ENCODE assay signal across 8 mouse cellular contexts in the genomic region with DNA sequence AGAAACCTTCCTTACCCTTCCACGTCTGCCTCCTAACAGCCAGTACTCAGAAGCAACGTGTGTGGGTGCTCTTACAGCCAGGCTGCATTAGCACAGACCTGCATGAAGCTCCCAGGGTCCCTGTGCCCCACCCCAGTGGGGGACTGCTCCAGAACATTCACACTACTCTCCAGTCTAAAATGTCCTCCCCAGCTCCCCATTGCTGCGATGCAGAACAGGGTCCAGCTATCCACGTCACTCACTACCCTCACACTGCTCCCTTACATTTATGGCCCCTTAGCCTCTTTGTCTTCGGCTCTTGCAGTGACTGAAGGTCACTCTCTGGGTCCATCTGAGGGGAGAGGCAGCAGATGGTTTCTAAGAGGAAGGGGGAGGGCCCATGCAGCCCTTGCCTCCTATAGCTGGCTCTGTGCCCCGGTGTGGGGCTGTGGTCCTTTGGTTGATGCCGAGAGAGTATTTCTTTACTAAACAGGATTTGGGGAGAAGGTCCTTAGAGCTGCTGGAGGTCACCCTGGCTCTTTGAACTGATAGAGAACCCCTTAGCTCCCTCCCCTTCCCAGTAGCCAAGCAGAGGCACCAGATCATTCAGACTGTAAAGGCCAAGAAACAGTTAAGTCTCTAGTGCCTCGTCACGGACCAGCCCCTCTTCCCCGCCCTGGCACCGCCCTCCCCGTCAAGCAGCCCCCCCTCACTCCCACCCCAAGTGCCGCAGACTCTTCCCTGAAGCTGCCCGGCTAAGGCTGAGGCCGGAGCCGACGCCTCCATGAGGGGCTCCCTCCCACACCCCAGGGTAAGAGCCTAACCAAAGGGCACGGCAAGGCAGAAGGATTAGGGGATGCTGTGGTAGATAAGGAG. TPM values are rescaled to one million over a fixed set of nuclear protein-coding genes. Genes with fewer than 3 reads are reported as not detected.
DNase-seq lines count a peak whose midpoint lies in the region; ATAC-seq and TF ChIP-seq lines count a peak whose summit lies in the region.

No protein-coding gene starts in this region.

- peak overlapping the region; percentile 94 for H3K4me3 ChIP-seq in cortical plate, adult 2 months (ENCODE audit: insufficient read depth, low read length)
- H3K4me3 ChIP-seq in intestine, postnatal 0 days (ENCODE audit: low read depth, low read length) = peak overlapping the region; percentile 42
- H3K4me3 ChIP-seq in liver, embryonic 13.5 days (replicated peaks) = peak overlapping the region; percentile 18

- H3K27me3 ChIP-seq in intestine, postnatal 0 days (replicated peaks; ENCODE audit: control insufficient read depth, insufficient read depth, low read length) = peaks cover 35% of the 10 kb centered on the region
- H3K27me3 ChIP-seq in liver, embryonic 13.5 days = peaks cover 100% of the 10 kb centered on the region

- peak; percentile 63 to 66 for DNase-seq in urinary bladder, postnatal 4 days (ENCODE audit: low spot score in 2 of 2)
- DNase-seq in urinary bladder, adult 2 months (ENCODE audit: low spot score) = no peak
- DNase-seq in heart, adult 11 months = peak; percentile 97
- no peak for DNase-seq in liver, embryonic 13.5 days
- DNase-seq in right cerebral cortex, adult 2 months (ENCODE audit: low spot score in 2 of 2) = peak; percentile 71 to 76
- DNase-seq in spleen, postnatal 10 days (ENCODE audit: low spot score in 2 of 2) = no peak

- H3K36me3 ChIP-seq in intestine, postnatal 0 days (ENCODE audit: control insufficient read depth, insufficient read depth) = no peaks in the 10 kb centered on the region
- no peaks in the 10 kb centered on the region for H3K36me3 ChIP-seq in liver, embryonic 13.5 days

- peaks cover 4% of the 10 kb centered on the region; the same call in 1 of the 2 replicates for H3K4me1 ChIP-seq in cortical plate, adult 2 months (ENCODE audit: control insufficient read depth, insufficient read depth, low read length)
- H3K4me1 ChIP-seq in intestine, postnatal 0 days (replicated peaks; ENCODE audit: control insufficient read depth, insufficient read depth, low read length) = peaks cover 5% of the 10 kb centered on the region; the same call in 1 of the 2 replicates
- peaks cover 30% of the 10 kb centered on the region for H3K4me1 ChIP-seq in liver, embryonic 13.5 days (replicated peaks)

- peak; percentile 26; the same call in 1 of the 2 replicates for ATAC-seq in intestine, postnatal 0 days
- ATAC-seq in liver, embryonic 13.5 days (ENCODE audit: low read depth) = no peak; the same call in 1 of the 2 replicates

- H3K27ac ChIP-seq in cortical plate, adult 2 months (ENCODE audit: insufficient read depth, low read length) = peak overlapping the region; percentile 96
- H3K27ac ChIP-seq in intestine, postnatal 0 days (ENCODE audit: low read depth, low read length) = no peak overlapping the region
- H3K27ac ChIP-seq in liver, embryonic 13.5 days = no peak overlapping the region

- TF ChIP-seq CTCF in cortical plate, adult 2 months (IDR thresholded peaks at IDR 0.05; ENCODE audit: extremely low read depth, insufficient read depth, low read length) = no peak
- TF ChIP-seq CTCF in intestine, postnatal 0 days (IDR thresholded peaks at IDR 0.05; ENCODE audit: low read depth) = no peak

- H3K9me3 ChIP-seq in intestine, postnatal 0 days (ENCODE audit: control insufficient read depth) = no peaks in the 10 kb centered on the region
- H3K9me3 ChIP-seq in liver, embryonic 13.5 days (replicated peaks) = no peaks in the 10 kb centered on the region

- H3K4me2 ChIP-seq in intestine, postnatal 0 days (replicated peaks; ENCODE audit: low read depth) = peak overlapping the region; percentile 60
- peak overlapping the region; percentile 41 for H3K4me2 ChIP-seq in liver, embryonic 13.5 days

- H3K9ac ChIP-seq in intestine, postnatal 0 days (ENCODE audit: low read depth, low read length) = peak overlapping the region; percentile 28; the same call in 1 of the 2 replicates
- H3K9ac ChIP-seq in liver, embryonic 13.5 days = no peak overlapping the region

- WGBS in intestine, postnatal 0 days = 3% methylated on average over 18 of the region's 18 CpGs
- WGBS in liver, embryonic 13.5 days (ENCODE audit: insufficient replicate concordance) = 5% methylated on average over 18 of the region's 18 CpGs

- TF ChIP-seq POLR2A in cortical plate, adult 2 months (IDR thresholded peaks at IDR 0.05; ENCODE audit: extremely low read depth, insufficient read depth, low read length) = peak; percentile 87

RNA-seq across cellular contexts. Expression of gene Map1a, which starts 5.6 kb away (rescaled TPM):
- polyA plus RNA-seq in urinary bladder, adult 2 months (2012; rRNA removed) = 7.5 and 15.9 TPM in 2 replicates
- polyA plus RNA-seq in cortical plate, adult 2 months (2012; rRNA removed) = 246 and 252 TPM in 2 replicates
- polyA plus RNA-seq in intestine, postnatal 0 days (2015; fragmentation: Nextera tagmentation; extraction: Ambion mirVana) = 1.0 and 1.3 TPM in 2 replicates
- 0.14 and 0.20 TPM in 2 replicates for polyA plus RNA-seq in liver, embryonic 13.5 days (2015; fragmentation: Nextera tagmentation; extraction: Ambion mirVana)

RNA-seq across cellular contexts. Expression of gene Trp53bp1, which starts 23.8 kb away (rescaled TPM):
- 41.6 and 41.7 TPM in 2 replicates for polyA plus RNA-seq in urinary bladder, adult 2 months (2012; rRNA removed)
- polyA plus RNA-seq in cortical plate, adult 2 months (2012; rRNA removed) = 63.6 and 64.0 TPM in 2 replicates
- polyA plus RNA-seq in intestine, postnatal 0 days (2015; fragmentation: Nextera tagmentation; extraction: Ambion mirVana) = 5.8 and 6.6 TPM in 2 replicates
- 15.5 and 18.7 TPM in 2 replicates for polyA plus RNA-seq in liver, embryonic 13.5 days (2015; fragmentation: Nextera tagmentation; extraction: Ambion mirVana)

Comparison
In these comparisons a context has a peak if more than half of its experiments do, and no peak if none do; other contexts are left out.
1. DNase-seq: peak in urinary bladder, postnatal 4 days (2 of 2), heart, adult 11 months (single experiment) and right cerebral cortex, adult 2 months (2 of 2); none in urinary bladder, adult 2 months (single experiment), liver, embryonic 13.5 days (single experiment) and spleen, postnatal 10 days (0 of 2).
2. H3K4me3 ChIP-seq: peak in every context shown above with its lines; median percentile 94 in cortical plate, adult 2 months; 42 in intestine, postnatal 0 days; 18 in liver, embryonic 13.5 days.
3. RNA of gene Map1a, which starts 5.6 kb away (polyA plus RNA-seq): 246 to 252 TPM in cortical plate, adult 2 months; 7.5 to 15.9 TPM in urinary bladder, adult 2 months, 1.0 to 1.3 TPM in intestine, postnatal 0 days and 0.14 to 0.20 TPM in liver, embryonic 13.5 days; every median in the first group is over 10 times any median in the second.